Mouse (Mus musculus): Measurements from ENCODE around the gene Gstm7. TPM values are rescaled to one million over a fixed set of nuclear protein-coding genes. Genes with fewer than 3 reads are reported as not detected.
"Not testable (repeated sequence)": the region's sequence is repeated elsewhere in the genome, so short reads cannot be mapped to it uniquely, and the experiment has no call there.

The Gstm7 gene
- total RNA-seq, 1 experiment = 1.6 TPM

- Histone ChIP-seq H3K9me3 (ENCODE audit: control insufficient read depth, insufficient read depth, low read depth, low read length) (no peaks in the 10 kb centered on the region), H3K4me3 (ENCODE audit: insufficient read depth in 1 of 2, low read depth in 1 of 2, low read length in 2 of 2, poor library complexity in 1 of 2, severe bottlenecking in 1 of 2) (no peak overlapping the region), H3K36me3 (ENCODE audit: control insufficient read depth, insufficient read depth, low read length, poor library complexity, severe bottlenecking) (no peaks in the 10 kb centered on the region), H3K4me1 (ENCODE audit: control insufficient read depth in 2 of 2, insufficient read depth in 2 of 2, low read length in 2 of 2, poor library complexity in 1 of 2) (peaks cover 0 to 9% of the 10 kb centered on the region in 2 experiments; a peak in 2 of 4 replicates), H3K9ac (ENCODE audit: insufficient read depth, low read depth, low read length, poor library complexity, severe bottlenecking) (no peak overlapping the region), H3K27ac (ENCODE audit: insufficient read depth, low read depth, low read length, poor library complexity, severe bottlenecking) (no peak overlapping the region)
- in situ Hi-C loops (cut with MboI; ENCODE audit: low sequenced_read_pairs in 2 of 2, unreplicated experiment in 2 of 2) = no loop called here
- TF ChIP-seq ZNF384 (IDR thresholded peaks at IDR 0.05; ENCODE audit: low read depth, low read length) (no peak), MAFK (IDR thresholded peaks at IDR 0.05; ENCODE audit: insufficient read depth, low read depth, low read length) (no peak), HCFC1 (IDR thresholded peaks at IDR 0.05; ENCODE audit: borderline replicate concordance, insufficient read depth, low read length) (no peak), CHD2 (IDR thresholded peaks at IDR 0.05; ENCODE audit: low read depth, low read length) (no peak), ZC3H11A (IDR thresholded peaks at IDR 0.05; ENCODE audit: borderline replicate concordance, low read depth, low read length) (no peak)
- no peak for DNase-seq (ENCODE audit: low read depth, low spot score)
Observed at GRCm38 (mm10) chr3:107972070-107972469, 40.5 kb upstream of the Gstm7 start.

GRCm38 (mm10) chr3:107971101-107971500 lies 39.5 kb upstream of the Gstm7 start:
- in situ Hi-C loops (cut with MboI; ENCODE audit: low sequenced_read_pairs in 2 of 2, unreplicated experiment in 2 of 2); DNase-seq (ENCODE audit: low read depth, low spot score): not testable (repeated sequence)

GRCm38 (mm10) chr3:107968724-107969395 lies 37.2 kb upstream of the Gstm7 start, which contains the start of gene Gstm3:
TSS of gene Gstm3 (minus strand) at chr3:107969283.
- H3K9ac ChIP-seq (ENCODE audit: insufficient read depth, low read depth, low read length, poor library complexity, severe bottlenecking) = no peak within 1 kb of the TSS
- H3K4me3 ChIP-seq (ENCODE audit: insufficient read depth in 1 of 2, low read depth in 1 of 2, low read length in 2 of 2, poor library complexity in 1 of 2, severe bottlenecking in 1 of 2) = no peak within 1 kb of the TSS
- H3K4me1 ChIP-seq (ENCODE audit: control insufficient read depth in 2 of 2, insufficient read depth in 2 of 2, low read length in 2 of 2, poor library complexity in 1 of 2) = peaks cover 9 to 29% of the 10 kb centered on the region in 2 experiments
- DNase-seq (ENCODE audit: low read depth, low spot score) = no peak
- in situ Hi-C loops (cut with MboI; ENCODE audit: low sequenced_read_pairs in 2 of 2, unreplicated experiment in 2 of 2) = no loop called here
- H3K36me3 ChIP-seq (ENCODE audit: control insufficient read depth, insufficient read depth, low read length, poor library complexity, severe bottlenecking) = no peaks in the 10 kb centered on the region
- no peaks in the 10 kb centered on the region for H3K9me3 ChIP-seq (ENCODE audit: control insufficient read depth, insufficient read depth, low read depth, low read length)
- H3K27ac ChIP-seq (ENCODE audit: insufficient read depth, low read depth, low read length, poor library complexity, severe bottlenecking) = no peak within 1 kb of the TSS
- TF ChIP-seq CHD2 (IDR thresholded peaks at IDR 0.05; ENCODE audit: low read depth, low read length) (no peak), ZNF384 (IDR thresholded peaks at IDR 0.05; ENCODE audit: low read depth, low read length) (no peak), MAFK (IDR thresholded peaks at IDR 0.05; ENCODE audit: insufficient read depth, low read depth, low read length) (no peak), HCFC1 (IDR thresholded peaks at IDR 0.05; ENCODE audit: borderline replicate concordance, insufficient read depth, low read length) (no peak), ZC3H11A (IDR thresholded peaks at IDR 0.05; ENCODE audit: borderline replicate concordance, low read depth, low read length) (no peak)

More at GRCm38 (mm10) chr3:107971101-107971500, 39.5 kb upstream of the Gstm7 start:
- H3K27ac ChIP-seq (ENCODE audit: insufficient read depth, low read depth, low read length, poor library complexity, severe bottlenecking); H3K9me3 ChIP-seq (ENCODE audit: control insufficient read depth, insufficient read depth, low read depth, low read length); H3K4me3 ChIP-seq (ENCODE audit: insufficient read depth in 1 of 2, low read depth in 1 of 2, low read length in 2 of 2, poor library complexity in 1 of 2, severe bottlenecking in 1 of 2); H3K9ac ChIP-seq (ENCODE audit: insufficient read depth, low read depth, low read length, poor library complexity, severe bottlenecking); H3K36me3 ChIP-seq (ENCODE audit: control insufficient read depth, insufficient read depth, low read length, poor library complexity, severe bottlenecking): not testable (repeated sequence)
- peaks cover 0 to 11% of the 10 kb centered on the region in 2 experiments; a peak in 2 of 4 replicates for H3K4me1 ChIP-seq (ENCODE audit: control insufficient read depth in 2 of 2, insufficient read depth in 2 of 2, low read length in 2 of 2, poor library complexity in 1 of 2)

GRCm38 (mm10) chr3:107966631-107967030 lies 35.0 kb upstream of the Gstm7 start:
- DNase-seq (ENCODE audit: low read depth, low spot score) = no peak
- in situ Hi-C loops (cut with MboI; ENCODE audit: low sequenced_read_pairs in 2 of 2, unreplicated experiment in 2 of 2) = no loop called here

More at GRCm38 (mm10) chr3:107966631-107967030, 35.0 kb upstream of the Gstm7 start:
- Histone ChIP-seq H3K4me1 (ENCODE audit: control insufficient read depth in 2 of 2, insufficient read depth in 2 of 2, low read length in 2 of 2, poor library complexity in 1 of 2) (peaks cover 9 to 32% of the 10 kb centered on the region in 2 experiments), H3K9ac (ENCODE audit: insufficient read depth, low read depth, low read length, poor library complexity, severe bottlenecking) (no peak overlapping the region), H3K9me3 (ENCODE audit: control insufficient read depth, insufficient read depth, low read depth, low read length) (no peaks in the 10 kb centered on the region), H3K4me3 (ENCODE audit: insufficient read depth in 1 of 2, low read depth in 1 of 2, low read length in 2 of 2, poor library complexity in 1 of 2, severe bottlenecking in 1 of 2) (no peak overlapping the region), H3K27ac (ENCODE audit: insufficient read depth, low read depth, low read length, poor library complexity, severe bottlenecking) (no peak overlapping the region), H3K36me3 (ENCODE audit: control insufficient read depth, insufficient read depth, low read length, poor library complexity, severe bottlenecking) (no peaks in the 10 kb centered on the region)
- no peak for TF ChIP-seq ZC3H11A (IDR thresholded peaks at IDR 0.05; ENCODE audit: borderline replicate concordance, low read depth, low read length)
- TF ChIP-seq CHD2 (IDR thresholded peaks at IDR 0.05; ENCODE audit: low read depth, low read length) = no peak
- TF ChIP-seq HCFC1 (IDR thresholded peaks at IDR 0.05; ENCODE audit: borderline replicate concordance, insufficient read depth, low read length) = no peak
- no peak for TF ChIP-seq MAFK (IDR thresholded peaks at IDR 0.05; ENCODE audit: insufficient read depth, low read depth, low read length)
- no peak for TF ChIP-seq ZNF384 (IDR thresholded peaks at IDR 0.05; ENCODE audit: low read depth, low read length)
